In the genomic region with DNA sequence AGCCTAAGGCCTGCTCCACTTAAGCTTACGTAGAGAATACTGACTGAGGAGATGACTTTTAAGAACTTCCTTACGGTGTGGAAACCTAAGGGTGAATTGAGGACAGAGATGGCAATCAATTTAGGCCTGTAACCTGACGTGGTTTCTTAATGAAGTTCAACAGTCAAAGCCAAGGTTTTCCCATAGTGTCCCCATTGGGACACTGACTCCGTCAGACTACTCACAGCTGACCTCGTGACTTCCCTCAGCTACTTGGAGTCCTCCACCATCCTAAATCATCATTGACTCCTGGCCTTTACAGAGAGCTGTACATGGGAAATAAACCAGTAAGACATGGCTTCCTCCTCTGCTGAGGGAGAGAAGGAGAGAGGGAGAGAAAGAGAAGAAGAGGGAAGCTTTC, we compare ENCODE assay signal across 25 mouse cellular contexts. TPM values are rescaled to one million over a fixed set of nuclear protein-coding genes. Genes with fewer than 3 reads are reported as not detected.
DNase-seq lines count a peak whose midpoint lies in the region.
"Had no signal": no experiment of that assay in that cellular context is flagged by ENCODE, and none has a peak within 500 bp of the region (broad histone marks: within the 10 kb centered on the region; RNA-seq: fewer than 3 reads in every experiment).

No protein-coding gene starts in this region.

- peak; percentile 55 for DNase-seq in adrenal gland, adult 2 months
- DNase-seq in adrenal gland, adult 8-10 months, result no peak
- peak; percentile 26 for DNase-seq in gastrocnemius, postnatal 25 days
- no peak for DNase-seq in gastrocnemius, adult 8-10 months (ENCODE audit: low spot score in 2 of 2)
- peak; percentile 12 for DNase-seq in kidney, postnatal 14 days
- DNase-seq in kidney, adult 9 months, result no peak
- DNase-seq in limb, embryonic 10.5 days (ENCODE audit: low spot score), result no peak
- DNase-seq: cerebellum, adult 11-12 months; cerebellum, adult 9-11 months; embryo, embryonic 11 days; heart, adult 18-20 months; heart, postnatal 4 days; kidney, adult 8-10 months; kidney, postnatal 4 days; lung, adult 2 months; lung, postnatal 10 days; spleen, adult 18-20 months; thymus, postnatal 14 days had no signal

- H3K9me3 ChIP-seq in limb, embryonic 10.5 days (replicated peaks), result no peaks in the 10 kb centered on the region
- H3K9me3 ChIP-seq: embryonic facial prominence, embryonic 12.5 days; heart, embryonic 12.5 days; hindbrain, embryonic 13.5 days; midbrain, embryonic 13.5 days had no signal

- peaks cover 4% of the 10 kb centered on the region; the same call in 1 of the 2 replicates for H3K4me1 ChIP-seq in limb, embryonic 10.5 days
- H3K4me1 ChIP-seq: embryonic facial prominence, embryonic 12.5 days; hindbrain, embryonic 13.5 days; midbrain, embryonic 13.5 days had no signal

- no peaks in the 10 kb centered on the region for H3K27me3 ChIP-seq in limb, embryonic 10.5 days (ENCODE audit: low read depth, poor library complexity, severe bottlenecking)
- H3K27me3 ChIP-seq: CH12.LX; embryonic facial prominence, embryonic 12.5 days; heart, embryonic 12.5 days; hindbrain, embryonic 13.5 days; midbrain, embryonic 13.5 days had no signal

- no peak overlapping the region for H3K4me3 ChIP-seq in limb, embryonic 10.5 days
- H3K4me3 ChIP-seq: embryonic facial prominence, embryonic 12.5 days; heart, embryonic 12.5 days; hindbrain, embryonic 13.5 days; midbrain, embryonic 13.5 days had no signal

- no peak overlapping the region for H3K27ac ChIP-seq in limb, embryonic 10.5 days
- H3K27ac ChIP-seq: embryonic facial prominence, embryonic 12.5 days; hindbrain, embryonic 13.5 days; liver, embryonic 14.5 days; macrophage; midbrain, embryonic 13.5 days had no signal

- H3K36me3 ChIP-seq in limb, embryonic 10.5 days, result peaks cover 7% of the 10 kb centered on the region; the same call in 1 of the 2 replicates
- H3K36me3 ChIP-seq: embryonic facial prominence, embryonic 12.5 days had no signal

- WGBS in limb, embryonic 10.5 days, result 86% methylated on average over 5 of the region's 5 CpGs

RNA-seq across cellular contexts. Expression of a gene that starts 30.5 kb away (rescaled TPM):
- total RNA-seq in adrenal gland, adult 2 months (2021), result 10 to 100 TPM; 27.3 to 29.3 TPM
- 4.5 and 7.0 TPM in 2 replicates for polyA plus RNA-seq in adrenal gland, adult 2 months (2012; rRNA removed)
- total RNA-seq in adrenal gland, adult 8-10 months (2022), result 10 to 100 TPM; 23.5 to 36.6 (median 26.6) TPM
- 1 to 10 TPM; 9.1 to 9.7 TPM for total RNA-seq in gastrocnemius, postnatal 25 days (2021)
- 10 to 100 TPM in 3 of 4 experiments, 1 to 10 TPM in 1; 9.5 to 13.5 (median 10.8) TPM for total RNA-seq in gastrocnemius, adult 8-10 months (2022)
- polyA plus RNA-seq in limb, embryonic 10.5 days (2016; fragmentation: Nextera tagmentation; extraction: Ambion mirVana), result 76.6 and 81.9 TPM in 2 replicates

RNA-seq across cellular contexts. Expression of a gene that starts 41.1 kb away (rescaled TPM):
- 10 to 100 TPM; 58.7 to 79.0 TPM for total RNA-seq in adrenal gland, adult 2 months (2021)
- polyA plus RNA-seq in adrenal gland, adult 2 months (2012; rRNA removed), result 18.1 and 19.6 TPM in 2 replicates
- total RNA-seq in adrenal gland, adult 8-10 months (2022), result 10 to 100 TPM; 66.0 to 88.0 (median 76.6) TPM
- total RNA-seq in gastrocnemius, postnatal 25 days (2021), result 10 to 100 TPM; 61.8 to 69.2 TPM
- 10 to 100 TPM; 72.4 to 89.7 (median 80.3) TPM for total RNA-seq in gastrocnemius, adult 8-10 months (2022)
- 5.7 and 7.2 TPM in 2 replicates for polyA plus RNA-seq in limb, embryonic 10.5 days (2016; fragmentation: Nextera tagmentation; extraction: Ambion mirVana)

Comparison
In these comparisons a context has a peak if more than half of its experiments do, and no peak if none do; other contexts are left out.
1. DNase-seq: peak in adrenal gland, adult 2 months (single experiment), gastrocnemius, postnatal 25 days (single experiment) and kidney, postnatal 14 days (single experiment); none in adrenal gland, adult 8-10 months (single experiment), gastrocnemius, adult 8-10 months (0 of 2), kidney, adult 9 months (single experiment) and limb, embryonic 10.5 days (single experiment).